21 mouse cellular contexts compared by ENCODE assay signal in the genomic region with DNA sequence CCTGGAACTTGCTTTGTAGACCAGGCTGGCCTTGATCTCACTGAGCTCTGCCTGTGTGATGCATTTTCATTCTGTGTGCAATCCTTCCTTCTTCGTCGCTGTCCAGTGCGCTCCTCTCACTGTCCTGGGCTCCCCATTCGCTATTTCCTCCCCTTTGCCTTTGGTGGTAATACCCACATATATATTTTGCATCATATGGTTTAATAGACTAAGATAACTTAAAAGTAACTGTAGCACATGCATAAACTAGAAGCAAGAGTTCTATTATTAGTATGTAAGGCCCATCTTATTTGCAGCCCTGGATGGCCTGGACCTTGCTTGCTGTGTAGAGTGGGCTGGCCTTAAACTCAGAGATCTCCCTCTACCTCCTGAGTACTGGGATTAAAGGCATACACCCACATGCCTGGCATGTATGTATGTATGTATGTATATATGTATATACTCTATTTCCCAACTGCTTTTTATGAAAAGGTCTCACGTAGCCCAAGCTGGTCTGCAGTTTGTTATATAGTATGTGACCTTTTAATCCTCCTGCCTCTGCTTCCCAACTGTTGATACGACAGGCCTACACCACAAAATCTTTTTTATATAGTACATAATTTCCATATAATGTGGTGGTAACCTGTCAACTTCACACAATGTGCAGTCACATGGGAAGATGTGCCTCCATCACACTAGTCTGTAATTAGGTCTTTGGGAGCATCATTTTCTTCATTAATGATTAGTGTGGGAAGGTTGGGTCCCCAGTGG. TPM values are rescaled to one million over a fixed set of nuclear protein-coding genes. Genes with fewer than 3 reads are reported as not detected.
DNase-seq lines count a peak whose midpoint lies in the region; ATAC-seq and TF ChIP-seq lines count a peak whose summit lies in the region.
"Had no signal": no experiment of that assay in that cellular context is flagged by ENCODE, and none has a peak within 500 bp of the region (broad histone marks: within the 10 kb centered on the region; RNA-seq: fewer than 3 reads in every experiment).

No protein-coding gene starts in this region.

- 64% methylated on average over 6 of the region's 6 CpGs for WGBS in forebrain, embryonic 14.5 days
- WGBS in hindbrain, embryonic 16.5 days = 33% methylated on average over 6 of the region's 6 CpGs

- no peaks in the 10 kb centered on the region for H3K9me3 ChIP-seq in forebrain, embryonic 14.5 days (replicated peaks; ENCODE audit: control insufficient read depth, low read length)
- no peaks in the 10 kb centered on the region for H3K9me3 ChIP-seq in hindbrain, embryonic 16.5 days (ENCODE audit: control insufficient read depth, low read length)
- H3K9me3 ChIP-seq: kidney, embryonic 15.5 days; liver, embryonic 12.5 days had no signal

- H3K9ac ChIP-seq in forebrain, embryonic 14.5 days (ENCODE audit: low read length) = peak overlapping the region; percentile 62
- peak overlapping the region; percentile 57 for H3K9ac ChIP-seq in hindbrain, embryonic 16.5 days (ENCODE audit: low read depth, low read length)
- H3K9ac ChIP-seq: kidney, embryonic 15.5 days; liver, embryonic 12.5 days had no signal

- no peaks in the 10 kb centered on the region for H3K27me3 ChIP-seq in forebrain, embryonic 14.5 days (replicated peaks; ENCODE audit: control insufficient read depth, insufficient read depth, low read length)
- no peaks in the 10 kb centered on the region for H3K27me3 ChIP-seq in hindbrain, embryonic 16.5 days (replicated peaks; ENCODE audit: control insufficient read depth, insufficient read depth, low read length)
- no peaks in the 10 kb centered on the region for H3K27me3 ChIP-seq in myocyte (ENCODE audit: control insufficient read depth, insufficient read depth, insufficient read length)
- H3K27me3 ChIP-seq: kidney, embryonic 15.5 days had no signal

- ATAC-seq in forebrain, embryonic 14.5 days = no peak
- no peak for ATAC-seq in hindbrain, embryonic 16.5 days
- ATAC-seq in megakaryocyte, adult 5-6 weeks (ENCODE audit: poor library complexity, severe bottlenecking) = no peak
- ATAC-seq in erythroblast, adult 5-6 weeks (replicated peaks; ENCODE audit: low FRiP score, poor library complexity, severe bottlenecking) = no peak
- ATAC-seq: liver, embryonic 12.5 days had no signal

- no peak overlapping the region for H3ac ChIP-seq in myocyte (ENCODE audit: control insufficient read depth, insufficient read length)

- H3K36me3 ChIP-seq in forebrain, embryonic 14.5 days (ENCODE audit: control insufficient read depth, insufficient read depth, low read length) = peaks cover 21% of the 10 kb centered on the region
- no peaks in the 10 kb centered on the region for H3K36me3 ChIP-seq in hindbrain, embryonic 16.5 days (ENCODE audit: control insufficient read depth, insufficient read depth, low read length)
- H3K36me3 ChIP-seq in myocyte (ENCODE audit: control insufficient read depth, insufficient read depth) = peaks cover 24% of the 10 kb centered on the region

- peaks cover 24% of the 10 kb centered on the region for H3K79me2 ChIP-seq in myocyte (ENCODE audit: control insufficient read depth, insufficient read depth)

- peak; percentile 62 for DNase-seq in brain, embryonic 14.5 days (ENCODE audit: low read depth)
- peak; percentile 50 for DNase-seq in forebrain, embryonic 14.5 days (ENCODE audit: low spot score)
- no peak for DNase-seq in right cerebral cortex, postnatal 10 days (ENCODE audit: low spot score in 2 of 2)
- DNase-seq in heart, adult 18-20 months = no peak
- DNase-seq: adrenal gland, postnatal 36 days; cerebellum, adult 11 months; gastrocnemius, postnatal 10 days; layer of hippocampus, adult 9-11 months; lung, postnatal 10 days; right cerebral cortex, postnatal 4 days had no signal

- 0 out of 2 replicates have a peak, but pooled peaks have one; percentile 4 for TF ChIP-seq POLR2A in brain, embryonic 14.5 days (IDR thresholded peaks at IDR 0.05; ENCODE audit: borderline replicate concordance, extremely low read depth, insufficient read depth, insufficient read length, poor library complexity, severe bottlenecking)
- TF ChIP-seq POLR2A in myocyte (IDR thresholded peaks at IDR 0.05; ENCODE audit: insufficient read length, low read depth) = peak; percentile 77

- no peak for TF ChIP-seq CTCF in brain, embryonic 14.5 days (IDR thresholded peaks at IDR 0.05; ENCODE audit: borderline replicate concordance, extremely low read depth, insufficient read depth, insufficient read length)

- H3K4me3 ChIP-seq in forebrain, embryonic 14.5 days (ENCODE audit: low read depth, low read length) = peak overlapping the region; percentile 28
- H3K4me3 ChIP-seq in hindbrain, embryonic 16.5 days (ENCODE audit: low read length) = peak overlapping the region; percentile 32
- no peak overlapping the region for H3K4me3 ChIP-seq in myocyte
- H3K4me3 ChIP-seq: heart, embryonic 10.5 days; kidney, embryonic 15.5 days; liver, embryonic 12.5 days had no signal

- H3K4me2 ChIP-seq in forebrain, embryonic 14.5 days (ENCODE audit: low read length) = peak overlapping the region; percentile 60
- peak overlapping the region; percentile 61 for H3K4me2 ChIP-seq in hindbrain, embryonic 16.5 days (ENCODE audit: low read length)
- no peak overlapping the region for H3K4me2 ChIP-seq in myocyte (ENCODE audit: low read depth)
- H3K4me2 ChIP-seq: kidney, embryonic 15.5 days; liver, embryonic 12.5 days had no signal

- no peaks in the 10 kb centered on the region for H3K4me1 ChIP-seq in forebrain, embryonic 14.5 days (ENCODE audit: control insufficient read depth, insufficient read depth, low read length)
- H3K4me1 ChIP-seq in hindbrain, embryonic 16.5 days (ENCODE audit: control insufficient read depth, insufficient read depth, low read depth, low read length) = peaks cover 15% of the 10 kb centered on the region

- H3K27ac ChIP-seq in forebrain, embryonic 14.5 days (ENCODE audit: low read depth, low read length) = peak overlapping the region; percentile 50; the same call in 1 of the 2 replicates
- H3K27ac ChIP-seq in hindbrain, embryonic 16.5 days (ENCODE audit: low read depth, low read length) = peak overlapping the region; percentile 56
- H3K27ac ChIP-seq: heart, embryonic 10.5 days; kidney, embryonic 15.5 days; liver, embryonic 12.5 days had no signal

TF ChIP-seq in myocyte, 11 proteins besides CTCF, POLR2A, EP300 and RAD21 (continues in another document):
- no peak for TF ChIP-seq E2F4 (IDR thresholded peaks at IDR 0.05; ENCODE audit: insufficient read depth)

RNA-seq across cellular contexts. Expression of a gene that starts 4.3 kb away (rescaled TPM):
- polyA plus RNA-seq in brain, embryonic 14.5 days (2012; rRNA removed) = 136 and 183 TPM in 2 replicates
- not detected in 2 replicates for polyA plus RNA-seq in forebrain, embryonic 14.5 days (2014; fragmentation: Nextera tagmentation; extraction: Ambion mirVana)
- polyA plus RNA-seq in hindbrain, embryonic 16.5 days (2015; fragmentation: Nextera tagmentation; extraction: Ambion mirVana) = not detected in 2 replicates
- polyA plus RNA-seq in myocyte (2012; fragmentation: generic; extraction: Trizol) = 0.84 TPM
- 0.25 and 0.64 TPM in 2 replicates for total RNA-seq in megakaryocyte, adult 5-6 weeks (2015)
- not detected in 2 replicates for total RNA-seq in megakaryocyte, adult 5-6 weeks (2017)
- not detected in 2 replicates for total RNA-seq in erythroblast, adult 5-6 weeks (2015; ENCODE audit: low replicate concordance)
- 4.7 TPM in 1 of 2 replicates, not detected in the other for total RNA-seq in erythroblast, adult 5-6 weeks (2017; ENCODE audit: low replicate concordance)
- not detected for total RNA-seq in heart, adult 18-20 months (2021)
- total RNA-seq: adrenal gland, postnatal 36 days; gastrocnemius, postnatal 10 days; hematopoietic stem cell, adult 5-6 weeks; left cerebral cortex, postnatal 14 days; MEL had no signal
- polyA plus RNA-seq: heart, embryonic 10.5 days; kidney, embryonic 15.5 days; liver, embryonic 12.5 days; stomach, embryonic 14.5 days had no signal

RNA-seq across cellular contexts. Expression of a gene that starts 4.5 kb away (rescaled TPM):
- 11,216 and 14,471 TPM in 2 replicates for polyA plus RNA-seq in brain, embryonic 14.5 days (2012; rRNA removed)
- polyA plus RNA-seq in forebrain, embryonic 14.5 days (2014; fragmentation: Nextera tagmentation; extraction: Ambion mirVana) = 18,182 and 18,289 TPM in 2 replicates
- 15,480 and 15,543 TPM in 2 replicates for polyA plus RNA-seq in hindbrain, embryonic 16.5 days (2015; fragmentation: Nextera tagmentation; extraction: Ambion mirVana)
- polyA plus RNA-seq in myocyte (2012; fragmentation: generic; extraction: Trizol) = 3,074 TPM
- total RNA-seq in megakaryocyte, adult 5-6 weeks (2015) = 118 and 120 TPM in 2 replicates
- 64.2 and 66.5 TPM in 2 replicates for total RNA-seq in megakaryocyte, adult 5-6 weeks (2017)
- 15.3 and 19.6 TPM in 2 replicates for total RNA-seq in erythroblast, adult 5-6 weeks (2015; ENCODE audit: low replicate concordance)
- total RNA-seq in erythroblast, adult 5-6 weeks (2017; ENCODE audit: low replicate concordance) = 4.3 and 5.9 TPM in 2 replicates
- 10 to 100 TPM; 63.6 to 78.8 TPM for total RNA-seq in heart, adult 18-20 months (2021)

RNA-seq across cellular contexts. Expression of a gene that starts 14.7 kb away (rescaled TPM):
- 2,160 and 2,864 TPM in 2 replicates for polyA plus RNA-seq in brain, embryonic 14.5 days (2012; rRNA removed)
- polyA plus RNA-seq in forebrain, embryonic 14.5 days (2014; fragmentation: Nextera tagmentation; extraction: Ambion mirVana) = 1,499 and 1,719 TPM in 2 replicates
- 1,672 and 1,683 TPM in 2 replicates for polyA plus RNA-seq in hindbrain, embryonic 16.5 days (2015; fragmentation: Nextera tagmentation; extraction: Ambion mirVana)
- 2,204 TPM for polyA plus RNA-seq in myocyte (2012; fragmentation: generic; extraction: Trizol)
- total RNA-seq in megakaryocyte, adult 5-6 weeks (2015) = 2,048 and 2,084 TPM in 2 replicates
- total RNA-seq in megakaryocyte, adult 5-6 weeks (2017) = 628 and 646 TPM in 2 replicates
- total RNA-seq in erythroblast, adult 5-6 weeks (2015; ENCODE audit: low replicate concordance) = 804 and 902 TPM in 2 replicates
- 180 and 247 TPM in 2 replicates for total RNA-seq in erythroblast, adult 5-6 weeks (2017; ENCODE audit: low replicate concordance)
- 100 to 1,000 TPM; 138 to 153 TPM for total RNA-seq in heart, adult 18-20 months (2021)

RNA-seq across cellular contexts. Expression of a gene that starts 31.0 kb away (rescaled TPM):
- 106 and 176 TPM in 2 replicates for polyA plus RNA-seq in brain, embryonic 14.5 days (2012; rRNA removed)
- polyA plus RNA-seq in forebrain, embryonic 14.5 days (2014; fragmentation: Nextera tagmentation; extraction: Ambion mirVana) = 10.9 TPM in 2 replicates
- 25.9 and 27.0 TPM in 2 replicates for polyA plus RNA-seq in hindbrain, embryonic 16.5 days (2015; fragmentation: Nextera tagmentation; extraction: Ambion mirVana)
- 33.4 TPM for polyA plus RNA-seq in myocyte (2012; fragmentation: generic; extraction: Trizol)
- total RNA-seq in megakaryocyte, adult 5-6 weeks (2015) = 10.7 and 11.1 TPM in 2 replicates
- 11.1 and 28.8 TPM in 2 replicates for total RNA-seq in megakaryocyte, adult 5-6 weeks (2017)
- total RNA-seq in erythroblast, adult 5-6 weeks (2015; ENCODE audit: low replicate concordance) = 2.3 and 3.3 TPM in 2 replicates
- total RNA-seq in erythroblast, adult 5-6 weeks (2017; ENCODE audit: low replicate concordance) = 10.6 and 12.8 TPM in 2 replicates
- 1 to 10 TPM; 7.4 to 9.8 TPM for total RNA-seq in heart, adult 18-20 months (2021)

RNA-seq across cellular contexts. Expression of a gene that starts 50.7 kb away (rescaled TPM):
- polyA plus RNA-seq in brain, embryonic 14.5 days (2012; rRNA removed) = 0.37 and 0.88 TPM in 2 replicates
- 0.18 and 0.36 TPM in 2 replicates for polyA plus RNA-seq in forebrain, embryonic 14.5 days (2014; fragmentation: Nextera tagmentation; extraction: Ambion mirVana)
- polyA plus RNA-seq in hindbrain, embryonic 16.5 days (2015; fragmentation: Nextera tagmentation; extraction: Ambion mirVana) = 1.3 and 2.1 TPM in 2 replicates
- polyA plus RNA-seq in myocyte (2012; fragmentation: generic; extraction: Trizol) = 0.11 TPM
- not detected in 2 replicates for total RNA-seq in megakaryocyte, adult 5-6 weeks (2015)
- total RNA-seq in megakaryocyte, adult 5-6 weeks (2017) = not detected in 2 replicates
- total RNA-seq in erythroblast, adult 5-6 weeks (2015; ENCODE audit: low replicate concordance) = not detected in 2 replicates
- total RNA-seq in erythroblast, adult 5-6 weeks (2017; ENCODE audit: low replicate concordance) = not detected in 2 replicates
- total RNA-seq in heart, adult 18-20 months (2021) = 1 to 10 TPM in 1 of 2 experiments, under 1 TPM in 1; 0.87 to 1.8 TPM
- total RNA-seq: hematopoietic stem cell, adult 5-6 weeks had no signal

Comparison
In these comparisons a context has a peak if more than half of its experiments do, and no peak if none do; other contexts are left out.
1. DNase-seq: peak in brain, embryonic 14.5 days (single experiment) and forebrain, embryonic 14.5 days (single experiment); none in right cerebral cortex, postnatal 10 days (0 of 2) and heart, adult 18-20 months (0 of 2).
2. RNA of a gene that starts 4.3 kb away (polyA plus RNA-seq): 136 to 183 TPM in brain, embryonic 14.5 days; 0.84 TPM in myocyte (single experiment), not detected in forebrain, embryonic 14.5 days and not detected in hindbrain, embryonic 16.5 days; every median in the first group is over 10 times any median in the second.